Mouse (Mus musculus): Measurements from ENCODE around the gene Unc13b. TPM values are rescaled to one million over a fixed set of nuclear protein-coding genes. Genes with fewer than 3 reads are reported as not detected.

The Unc13b gene
- polyA plus RNA-seq, 1 experiment from 2014 or later: 9.0 TPM

DNA sequence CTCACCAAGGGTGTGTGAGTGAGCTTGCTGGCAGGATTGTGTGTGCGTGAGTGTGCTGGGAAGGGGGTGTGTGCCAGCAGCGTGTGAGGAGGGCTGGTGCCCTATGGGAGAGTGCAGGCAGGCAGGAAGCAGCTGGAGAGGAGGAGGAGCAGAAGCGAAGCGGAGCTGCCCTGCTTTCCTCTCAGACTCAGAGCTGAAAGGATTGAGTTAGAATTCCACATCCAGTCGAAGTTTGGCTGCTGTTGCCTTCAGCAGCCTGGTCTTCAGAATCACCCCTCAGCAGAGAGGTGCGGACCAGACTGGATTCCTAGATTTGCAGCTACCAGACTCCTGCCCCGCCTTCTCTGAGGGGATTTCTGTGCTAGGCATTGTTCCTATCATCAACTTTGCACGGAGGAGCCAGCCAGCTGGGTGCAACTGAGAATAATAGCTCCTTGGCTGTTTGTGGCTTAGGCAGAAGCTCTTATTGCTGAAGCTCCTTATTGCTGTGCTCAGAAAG is 150.4 kb downstream of the Unc13b start:
- peak overlapping the region; percentile 44 for H3K9ac ChIP-seq (ENCODE audit: low read depth, low read length)
- peaks cover 5% of the 10 kb centered on the region; the same call in 1 of the 2 replicates for H3K4me1 ChIP-seq (ENCODE audit: control insufficient read depth, insufficient read depth, low read length)
- no peaks in the 10 kb centered on the region for H3K36me3 ChIP-seq (ENCODE audit: control insufficient read depth, insufficient read depth, low read length)
- peak; percentile 83 for ATAC-seq (ENCODE audit: low FRiP score, low TSS enrichment)
- H3K4me3 ChIP-seq (ENCODE audit: low read length): peak overlapping the region; percentile 19
- 5% methylated on average over 8 of the region's 8 CpGs for WGBS
- H3K27me3 ChIP-seq (ENCODE audit: control insufficient read depth, insufficient read depth, low read length): no peaks in the 10 kb centered on the region
- no peak overlapping the region for H3K27ac ChIP-seq (ENCODE audit: low read depth, low read length)
- H3K9me3 ChIP-seq (ENCODE audit: control insufficient read depth, low read length): no peaks in the 10 kb centered on the region
- peak overlapping the region; percentile 35 for H3K4me2 ChIP-seq (replicated peaks; ENCODE audit: low read depth, low read length)

DNA sequence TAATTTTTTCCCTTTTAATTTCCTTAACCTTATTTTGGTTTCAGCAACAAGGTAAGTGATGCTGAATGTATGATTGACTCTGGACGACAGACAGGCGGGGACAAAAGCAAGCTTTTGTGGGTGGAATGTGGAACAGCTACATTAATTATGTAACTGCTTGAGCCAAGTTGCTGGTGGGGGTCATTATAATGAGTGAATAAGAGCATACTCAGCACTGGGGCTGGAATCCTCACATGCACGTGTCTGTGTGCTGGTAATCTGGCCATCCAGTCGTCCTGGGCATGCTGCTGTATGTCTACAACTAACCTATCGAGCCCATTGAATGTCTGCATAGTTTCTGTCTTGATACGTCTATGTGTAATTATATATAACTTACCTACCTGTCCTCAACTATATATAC is 150.9 kb downstream of the Unc13b start:
- Histone ChIP-seq H3K9ac (ENCODE audit: low read depth, low read length) (no peak overlapping the region), H3K9me3 (ENCODE audit: control insufficient read depth, low read length) (no peaks in the 10 kb centered on the region), H3K27ac (ENCODE audit: low read depth, low read length) (no peak overlapping the region), H3K4me1 (ENCODE audit: control insufficient read depth, insufficient read depth, low read length) (peaks cover 5% of the 10 kb centered on the region; the same call in 1 of the 2 replicates), H3K36me3 (ENCODE audit: control insufficient read depth, insufficient read depth, low read length) (no peaks in the 10 kb centered on the region), H3K4me2 (replicated peaks; ENCODE audit: low read depth, low read length) (peak overlapping the region; percentile 35; the same call in 1 of the 2 replicates), H3K4me3 (ENCODE audit: low read length) (no peak overlapping the region), H3K27me3 (ENCODE audit: control insufficient read depth, insufficient read depth, low read length) (no peaks in the 10 kb centered on the region)
- WGBS: 54% methylated on average over 6 of the region's 6 CpGs
- no peak for ATAC-seq (ENCODE audit: low FRiP score, low TSS enrichment)

DNA sequence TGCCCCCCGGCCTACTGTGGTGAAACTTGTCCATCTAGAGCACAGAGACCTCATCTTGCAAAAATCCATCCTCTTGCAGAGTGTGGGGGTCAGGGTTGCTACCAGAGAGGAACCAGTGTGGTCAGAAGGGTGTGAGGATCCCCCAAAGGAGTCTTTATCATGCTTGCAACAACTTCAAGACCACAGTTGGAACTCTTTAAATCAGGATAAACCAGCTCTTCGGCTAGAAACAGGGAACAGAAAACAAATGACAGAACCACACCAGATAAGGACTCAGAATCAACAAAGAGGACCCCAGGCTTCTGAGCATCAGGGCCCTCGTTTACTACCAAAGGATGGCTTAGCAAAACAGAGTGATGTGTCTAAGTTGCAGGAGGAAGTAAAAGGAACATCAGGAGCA is 157.7 kb downstream of the Unc13b start:
- 74% methylated on average over 3 of the region's 3 CpGs for WGBS

DNA sequence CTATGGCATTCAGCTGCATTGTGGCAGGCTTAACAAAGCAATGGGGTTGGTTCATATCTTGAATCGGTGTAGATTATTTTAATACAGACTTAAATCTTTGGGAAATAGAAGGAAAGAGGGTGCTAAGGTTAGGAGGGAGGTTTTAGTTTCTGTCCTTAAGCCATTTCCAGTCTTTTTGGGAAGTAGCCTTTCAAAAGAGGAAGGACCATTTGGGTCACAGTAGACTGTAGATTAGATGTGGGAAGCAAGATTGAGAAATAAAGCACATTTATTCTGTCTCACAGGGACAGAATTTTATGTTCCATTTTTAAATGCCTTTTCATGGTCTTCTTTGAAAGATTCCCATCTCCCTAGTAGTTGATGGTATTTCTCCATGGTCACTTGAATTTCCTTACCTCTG is 159.2 kb downstream of the Unc13b start:
- 98% methylated on average over 1 of the region's 1 CpGs for WGBS
- H3K9ac ChIP-seq (ENCODE audit: low read depth, low read length): no peak overlapping the region
- H3K9me3 ChIP-seq (ENCODE audit: control insufficient read depth, low read length): no peaks in the 10 kb centered on the region
- H3K27me3 ChIP-seq (ENCODE audit: control insufficient read depth, insufficient read depth, low read length): no peaks in the 10 kb centered on the region
- H3K27ac ChIP-seq (ENCODE audit: low read depth, low read length): no peak overlapping the region
- no peaks in the 10 kb centered on the region for H3K4me1 ChIP-seq (ENCODE audit: control insufficient read depth, insufficient read depth, low read length)
- H3K4me2 ChIP-seq (replicated peaks; ENCODE audit: low read depth, low read length): no peak overlapping the region
- no peaks in the 10 kb centered on the region for H3K36me3 ChIP-seq (ENCODE audit: control insufficient read depth, insufficient read depth, low read length)
- no peak for ATAC-seq (ENCODE audit: low FRiP score, low TSS enrichment)
- H3K4me3 ChIP-seq (ENCODE audit: low read length): no peak overlapping the region

More for the DNA sequence above, 157.7 kb downstream of the Unc13b start:
- no peak overlapping the region for H3K4me3 ChIP-seq (ENCODE audit: low read length)
- no peaks in the 10 kb centered on the region for H3K9me3 ChIP-seq (ENCODE audit: control insufficient read depth, low read length)
- H3K27ac ChIP-seq (ENCODE audit: low read depth, low read length): no peak overlapping the region
- H3K4me1 ChIP-seq (ENCODE audit: control insufficient read depth, insufficient read depth, low read length): no peaks in the 10 kb centered on the region
- no peaks in the 10 kb centered on the region for H3K36me3 ChIP-seq (ENCODE audit: control insufficient read depth, insufficient read depth, low read length)
- no peak for ATAC-seq (ENCODE audit: low FRiP score, low TSS enrichment)
- H3K27me3 ChIP-seq (ENCODE audit: control insufficient read depth, insufficient read depth, low read length): no peaks in the 10 kb centered on the region
- H3K9ac ChIP-seq (ENCODE audit: low read depth, low read length): no peak overlapping the region
- no peak overlapping the region for H3K4me2 ChIP-seq (replicated peaks; ENCODE audit: low read depth, low read length)

DNA sequence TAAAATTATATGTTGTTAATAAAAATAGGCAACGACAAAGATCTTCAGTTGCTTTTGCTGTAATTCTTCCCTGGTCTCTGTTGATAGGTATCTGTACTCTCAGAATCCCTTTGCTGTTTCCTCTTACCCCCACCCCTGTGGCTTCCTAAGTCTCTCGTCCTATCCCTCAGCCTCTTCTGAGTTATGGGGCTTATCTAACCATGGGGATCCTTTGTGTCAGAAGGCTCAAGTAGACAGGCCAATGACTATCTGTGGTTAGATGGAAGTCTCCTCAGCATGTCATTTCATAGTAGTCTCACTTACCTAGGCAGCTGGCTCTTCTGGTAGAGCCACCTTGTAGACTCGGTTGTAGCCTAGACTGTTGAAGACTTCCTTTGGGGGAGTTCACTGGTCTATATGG is 173.1 kb downstream of the Unc13b start:
- no peak for ATAC-seq (ENCODE audit: low FRiP score, low TSS enrichment)
- Histone ChIP-seq H3K9ac (ENCODE audit: low read depth, low read length) (no peak overlapping the region), H3K4me2 (replicated peaks; ENCODE audit: low read depth, low read length) (no peak overlapping the region), H3K36me3 (ENCODE audit: control insufficient read depth, insufficient read depth, low read length) (no peaks in the 10 kb centered on the region), H3K27me3 (ENCODE audit: control insufficient read depth, insufficient read depth, low read length) (no peaks in the 10 kb centered on the region), H3K4me3 (ENCODE audit: low read length) (no peak overlapping the region), H3K9me3 (ENCODE audit: control insufficient read depth, low read length) (no peaks in the 10 kb centered on the region), H3K4me1 (ENCODE audit: control insufficient read depth, insufficient read depth, low read length) (no peaks in the 10 kb centered on the region), H3K27ac (ENCODE audit: low read depth, low read length) (no peak overlapping the region)
- 78% methylated on average over 3 of the region's 3 CpGs for WGBS

DNA sequence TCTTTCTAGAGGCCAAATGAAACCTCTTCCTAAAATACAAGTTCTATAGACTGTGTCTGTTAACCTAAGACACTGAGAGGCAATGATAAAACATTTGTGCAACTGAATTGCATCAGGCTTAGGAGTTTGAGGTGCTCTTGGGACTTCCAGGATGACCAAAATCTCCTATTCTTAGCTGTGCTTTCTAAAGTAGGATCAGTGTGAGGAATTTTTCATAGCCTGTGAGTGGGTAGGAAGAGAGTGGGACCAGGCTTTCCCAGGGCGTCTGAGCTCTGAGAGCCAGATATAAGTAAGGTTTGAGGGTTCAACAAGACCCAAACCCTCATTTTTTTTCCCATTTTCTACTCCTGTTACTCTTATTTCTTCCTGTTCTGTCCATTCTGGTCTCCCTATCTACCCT is 174.2 kb downstream of the Unc13b start:
- no peaks in the 10 kb centered on the region for H3K36me3 ChIP-seq (ENCODE audit: control insufficient read depth, insufficient read depth, low read length)
- no peak overlapping the region for H3K27ac ChIP-seq (ENCODE audit: low read depth, low read length)
- H3K4me2 ChIP-seq (replicated peaks; ENCODE audit: low read depth, low read length): no peak overlapping the region
- no peaks in the 10 kb centered on the region for H3K4me1 ChIP-seq (ENCODE audit: control insufficient read depth, insufficient read depth, low read length)
- no peaks in the 10 kb centered on the region for H3K9me3 ChIP-seq (ENCODE audit: control insufficient read depth, low read length)
- 81% methylated on average over 1 of the region's 1 CpGs for WGBS
- ATAC-seq (ENCODE audit: low FRiP score, low TSS enrichment): no peak
- no peaks in the 10 kb centered on the region for H3K27me3 ChIP-seq (ENCODE audit: control insufficient read depth, insufficient read depth, low read length)
- no peak overlapping the region for H3K9ac ChIP-seq (ENCODE audit: low read depth, low read length)
- no peak overlapping the region for H3K4me3 ChIP-seq (ENCODE audit: low read length)

DNA sequence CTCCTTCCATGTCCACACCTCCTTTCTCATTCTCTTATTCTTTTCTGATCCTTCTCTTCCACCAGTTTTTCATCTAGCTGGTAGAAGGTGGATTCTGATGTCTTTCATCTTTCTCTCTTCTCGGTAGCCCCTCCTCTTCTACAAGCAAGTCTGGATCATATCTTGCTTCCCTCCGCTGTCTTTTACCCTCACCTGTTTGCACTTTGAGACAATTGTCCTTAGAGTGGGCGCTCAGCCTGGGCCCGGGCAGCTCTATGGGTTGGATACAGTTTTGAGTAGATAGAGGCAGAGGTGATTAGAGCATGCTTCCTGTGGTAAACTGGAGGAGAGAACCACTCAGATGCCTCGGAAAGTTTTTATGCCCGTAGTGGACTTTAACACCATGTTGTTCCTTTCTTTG is 174.7 kb downstream of the Unc13b start:
- no peaks in the 10 kb centered on the region for H3K9me3 ChIP-seq (ENCODE audit: control insufficient read depth, low read length)
- no peak overlapping the region for H3K9ac ChIP-seq (ENCODE audit: low read depth, low read length)
- no peaks in the 10 kb centered on the region for H3K36me3 ChIP-seq (ENCODE audit: control insufficient read depth, insufficient read depth, low read length)
- H3K4me3 ChIP-seq (ENCODE audit: low read length): no peak overlapping the region
- no peaks in the 10 kb centered on the region for H3K4me1 ChIP-seq (ENCODE audit: control insufficient read depth, insufficient read depth, low read length)
- WGBS: 90% methylated on average over 6 of the region's 6 CpGs
- no peak overlapping the region for H3K27ac ChIP-seq (ENCODE audit: low read depth, low read length)
- ATAC-seq (ENCODE audit: low FRiP score, low TSS enrichment): no peak
- H3K27me3 ChIP-seq (ENCODE audit: control insufficient read depth, insufficient read depth, low read length): no peaks in the 10 kb centered on the region
- H3K4me2 ChIP-seq (replicated peaks; ENCODE audit: low read depth, low read length): no peak overlapping the region

DNA sequence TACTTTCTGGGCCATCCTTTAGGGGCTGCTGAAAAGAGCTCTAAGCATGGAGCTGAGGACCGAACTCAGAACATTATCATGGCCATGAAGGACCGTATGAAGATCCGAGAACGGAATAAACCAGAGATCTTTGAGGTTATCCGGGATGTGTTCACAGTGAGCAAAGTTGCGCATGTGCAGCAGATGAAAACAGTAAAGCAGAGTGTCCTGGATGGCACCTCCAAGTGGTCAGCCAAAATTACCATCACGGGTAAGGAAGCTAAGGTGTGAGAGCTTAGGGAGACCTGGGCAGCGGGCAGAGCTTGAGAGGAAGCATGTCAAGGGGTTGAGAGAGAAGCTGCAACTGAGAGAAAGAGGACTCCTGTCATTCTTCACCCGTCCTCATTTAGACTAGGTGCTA is 178.1 kb downstream of the Unc13b start:
- H3K27me3 ChIP-seq (ENCODE audit: control insufficient read depth, insufficient read depth, low read length): no peaks in the 10 kb centered on the region
- no peak overlapping the region for H3K9ac ChIP-seq (ENCODE audit: low read depth, low read length)
- H3K27ac ChIP-seq (ENCODE audit: low read depth, low read length): no peak overlapping the region
- no peak overlapping the region for H3K4me2 ChIP-seq (replicated peaks; ENCODE audit: low read depth, low read length)
- no peaks in the 10 kb centered on the region for H3K36me3 ChIP-seq (ENCODE audit: control insufficient read depth, insufficient read depth, low read length)
- H3K4me3 ChIP-seq (ENCODE audit: low read length): no peak overlapping the region
- WGBS: 94% methylated on average over 9 of the region's 9 CpGs
- no peaks in the 10 kb centered on the region for H3K4me1 ChIP-seq (ENCODE audit: control insufficient read depth, insufficient read depth, low read length)
- ATAC-seq (ENCODE audit: low FRiP score, low TSS enrichment): no peak
- H3K9me3 ChIP-seq (ENCODE audit: control insufficient read depth, low read length): no peaks in the 10 kb centered on the region

DNA sequence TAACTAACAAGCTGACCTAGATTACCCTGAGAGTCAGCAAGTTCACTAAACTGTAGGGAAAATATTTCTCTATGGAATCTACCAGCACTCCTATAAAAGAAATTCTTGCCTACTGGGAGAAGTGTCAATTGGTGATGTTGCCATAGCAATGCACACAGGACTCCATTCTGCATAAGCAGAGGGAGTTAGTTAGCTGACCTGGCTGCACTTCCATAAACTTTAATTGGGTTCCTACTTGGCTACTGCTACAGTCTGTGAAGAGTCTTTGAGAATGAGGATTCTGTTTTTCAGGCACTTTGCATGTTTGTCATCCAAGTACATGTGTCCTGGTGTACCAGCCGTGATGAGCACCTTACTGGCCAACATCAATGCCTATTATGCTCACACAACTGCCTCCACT is 182.0 kb downstream of the Unc13b start:
- H3K9me3 ChIP-seq (ENCODE audit: control insufficient read depth, low read length): no peaks in the 10 kb centered on the region
- no peak overlapping the region for H3K9ac ChIP-seq (ENCODE audit: low read depth, low read length)
- H3K27me3 ChIP-seq (ENCODE audit: control insufficient read depth, insufficient read depth, low read length): no peaks in the 10 kb centered on the region
- H3K27ac ChIP-seq (ENCODE audit: low read depth, low read length): no peak overlapping the region
- 86% methylated on average over 1 of the region's 1 CpGs for WGBS
- H3K4me3 ChIP-seq (ENCODE audit: low read length): no peak overlapping the region
- H3K36me3 ChIP-seq (ENCODE audit: control insufficient read depth, insufficient read depth, low read length): no peaks in the 10 kb centered on the region
- no peaks in the 10 kb centered on the region for H3K4me1 ChIP-seq (ENCODE audit: control insufficient read depth, insufficient read depth, low read length)
- no peak overlapping the region for H3K4me2 ChIP-seq (replicated peaks; ENCODE audit: low read depth, low read length)
- ATAC-seq (ENCODE audit: low FRiP score, low TSS enrichment): no peak
